Mouse (Mus musculus): Measurements from ENCODE around the gene Prss45. TPM values are rescaled to one million over a fixed set of nuclear protein-coding genes. Genes with fewer than 3 reads are reported as not detected.
"Not testable (repeated sequence)": the region's sequence is repeated elsewhere in the genome, so short reads cannot be mapped to it uniquely, and the experiment has no call there.

Gene Prss45
- total RNA-seq (2017): not detected in 2 replicates

DNA sequence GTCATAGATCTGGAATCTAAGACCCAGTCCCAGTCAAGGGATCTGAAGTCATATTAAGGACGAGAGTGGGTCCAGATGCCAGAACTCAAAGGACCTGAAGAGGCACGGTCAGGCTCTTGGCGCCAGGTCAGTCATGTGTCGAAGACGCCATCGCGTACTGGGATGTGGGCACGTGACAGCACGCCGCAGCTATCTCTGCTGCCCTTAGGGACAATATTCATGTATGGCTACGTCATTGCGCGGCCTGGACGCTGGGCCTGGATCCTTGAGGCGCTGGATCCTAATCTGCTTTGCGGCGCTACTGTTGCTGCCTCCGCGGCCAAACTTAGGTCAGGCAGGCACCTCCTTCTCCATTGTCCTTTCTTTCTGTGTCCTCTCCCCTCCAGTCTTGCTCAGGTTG lies at the start of gene Prss45:
Prss45 (plus strand) TSS at position 178 of the 400 bp plus-strand sequence.
- no peak for ATAC-seq (ENCODE audit: extremely low read depth, insufficient number of reproducible peaks, low FRiP score, poor library complexity, severe bottlenecking)

DNA sequence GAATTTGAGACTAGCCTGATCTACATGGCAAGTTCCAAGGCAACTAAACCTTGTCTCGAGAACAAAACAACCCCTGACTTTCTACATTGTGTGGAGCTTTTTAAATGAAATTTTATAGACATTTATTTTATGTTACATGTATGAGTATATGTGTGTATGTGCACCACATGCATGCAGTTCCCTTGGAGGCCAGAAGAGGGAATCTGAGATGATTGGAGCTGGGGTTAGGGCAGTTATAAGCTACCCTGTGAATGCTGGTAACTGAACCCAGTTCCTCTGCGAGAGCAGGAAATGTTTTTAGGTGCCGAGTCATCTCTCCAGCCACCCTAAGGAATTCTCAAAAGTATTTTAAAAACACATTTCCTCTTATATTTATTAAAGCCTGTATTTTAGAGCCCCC lies 46.2 kb upstream of the Prss45 start:
- ATAC-seq (ENCODE audit: extremely low read depth, insufficient number of reproducible peaks, low FRiP score, poor library complexity, severe bottlenecking): no peak

DNA sequence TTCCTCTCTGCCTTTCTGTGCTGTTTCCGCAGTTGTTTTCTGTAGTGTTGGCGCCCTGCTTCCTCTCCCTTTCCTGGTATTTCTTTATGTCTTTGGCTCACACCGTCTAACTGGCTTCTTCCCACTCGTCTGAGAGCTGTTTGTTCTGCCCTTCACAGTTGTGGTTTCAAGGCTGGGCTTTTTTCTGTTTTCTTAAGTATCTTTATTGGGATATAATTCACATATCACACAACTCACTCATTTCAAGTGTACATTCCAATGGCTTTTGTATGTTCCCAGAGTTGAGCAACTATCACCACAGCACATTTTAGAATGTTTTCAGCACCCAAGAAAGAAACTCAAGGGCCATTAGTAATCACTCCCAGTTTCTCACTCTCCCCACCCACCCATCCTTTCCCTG lies 43.9 kb upstream of the Prss45 start:
- no peak for ATAC-seq (ENCODE audit: extremely low read depth, insufficient number of reproducible peaks, low FRiP score, poor library complexity, severe bottlenecking)

DNA sequence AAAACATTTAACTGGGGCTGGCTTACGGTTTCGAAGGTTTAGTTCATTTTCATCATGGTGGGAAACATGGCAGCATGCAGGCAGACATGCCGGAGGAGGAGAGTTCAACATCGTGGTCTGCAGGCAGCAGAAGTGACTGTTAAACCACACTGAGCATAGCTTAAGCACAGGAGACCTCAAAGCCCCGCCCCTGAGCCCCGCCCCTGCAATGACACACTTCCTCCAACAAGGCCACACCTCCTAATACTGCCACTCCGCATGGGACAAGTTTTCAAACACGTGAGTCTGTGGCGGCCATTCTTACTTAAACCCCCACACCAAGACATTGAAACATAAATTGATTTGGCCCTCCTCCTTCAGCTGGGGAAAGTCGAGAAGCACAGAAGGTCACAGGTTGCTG lies 37.4 kb upstream of the Prss45 start:
- ATAC-seq (ENCODE audit: extremely low read depth, insufficient number of reproducible peaks, low FRiP score, poor library complexity, severe bottlenecking): no peak

DNA sequence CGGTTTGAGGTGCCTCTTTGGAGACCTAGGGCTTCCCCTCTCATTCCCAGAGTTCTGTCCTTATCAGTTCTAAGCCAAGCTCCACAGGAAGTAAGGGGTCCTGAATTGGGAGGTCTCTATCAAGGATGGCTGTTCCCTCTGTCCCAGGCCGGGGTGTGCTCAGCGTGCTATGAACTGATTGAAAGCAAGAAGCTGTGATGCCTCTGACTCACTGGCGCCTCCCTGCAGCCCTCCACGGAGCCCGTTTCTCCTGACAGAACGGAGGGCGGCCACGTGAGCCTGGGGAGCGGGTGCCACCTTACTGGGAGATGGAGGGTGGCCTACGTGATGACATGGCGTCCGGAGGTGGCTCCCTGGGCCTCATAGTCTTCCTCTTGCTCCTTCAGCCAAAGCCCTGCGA lies 36.5 kb upstream of the Prss45 start, which contains the start of gene Prss42:
Prss42 (plus strand) TSS at position 301 of the 400 bp plus-strand sequence.
- no peak for ATAC-seq (ENCODE audit: extremely low read depth, insufficient number of reproducible peaks, low FRiP score, poor library complexity, severe bottlenecking)

DNA sequence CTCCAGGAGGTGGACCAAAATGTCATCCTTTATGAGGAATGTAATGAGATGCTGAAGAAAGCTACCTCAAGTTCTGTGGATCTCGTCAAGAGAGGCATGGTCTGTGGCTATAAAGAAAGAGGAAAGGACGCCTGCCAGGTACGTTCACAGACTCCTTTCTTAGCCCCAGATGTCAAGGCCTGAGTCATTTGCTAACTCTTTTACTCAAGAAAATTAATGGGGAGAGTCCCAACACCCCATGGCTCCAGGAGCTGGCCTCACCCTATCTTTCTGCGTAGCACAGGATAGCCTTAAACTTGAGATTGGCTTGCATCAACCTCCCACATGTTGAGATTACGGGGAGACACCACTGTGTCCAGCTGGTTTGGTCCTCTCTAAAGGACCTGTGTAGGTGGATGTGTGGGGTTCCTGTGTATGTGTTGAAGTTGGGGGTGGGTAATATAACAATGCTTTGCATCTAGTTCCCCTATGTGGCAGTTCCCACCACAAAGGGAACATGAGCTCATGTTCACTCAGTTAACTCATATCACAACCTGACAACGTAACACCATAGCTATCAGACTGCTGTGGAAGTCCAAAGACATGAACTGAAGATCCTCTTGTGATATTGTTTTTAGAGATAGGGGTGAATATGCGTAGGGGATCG lies 33.4 kb upstream of the Prss45 start:
- no peak for ATAC-seq (ENCODE audit: extremely low read depth, insufficient number of reproducible peaks, low FRiP score, poor library complexity, severe bottlenecking)

DNA sequence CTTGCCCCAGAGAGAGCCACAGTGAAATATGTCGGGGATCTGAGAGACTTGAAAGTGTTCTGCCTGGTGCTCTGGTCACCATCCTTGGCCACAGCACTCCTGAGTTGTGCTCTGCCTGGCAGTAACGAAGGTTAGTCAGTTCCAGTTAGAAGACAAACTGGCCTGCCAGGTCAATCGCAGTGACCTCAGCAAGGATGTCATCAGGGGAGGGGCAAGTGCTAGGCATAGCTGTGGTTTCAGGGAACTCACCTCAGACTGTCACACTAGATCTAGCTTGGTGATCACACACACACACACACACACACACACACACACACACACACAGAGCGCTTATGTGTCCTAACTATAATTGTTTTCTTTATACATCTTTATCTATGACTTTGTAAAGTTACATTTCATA lies 31.1 kb upstream of the Prss45 start:
- ATAC-seq (ENCODE audit: extremely low read depth, insufficient number of reproducible peaks, low FRiP score, poor library complexity, severe bottlenecking): no peak

- no peak for ATAC-seq (ENCODE audit: extremely low read depth, insufficient number of reproducible peaks, low FRiP score, poor library complexity, severe bottlenecking)
Observed at GRCm38 (mm10) chr9:110810051-110810450, 24.3 kb upstream of the Prss45 start.

DNA sequence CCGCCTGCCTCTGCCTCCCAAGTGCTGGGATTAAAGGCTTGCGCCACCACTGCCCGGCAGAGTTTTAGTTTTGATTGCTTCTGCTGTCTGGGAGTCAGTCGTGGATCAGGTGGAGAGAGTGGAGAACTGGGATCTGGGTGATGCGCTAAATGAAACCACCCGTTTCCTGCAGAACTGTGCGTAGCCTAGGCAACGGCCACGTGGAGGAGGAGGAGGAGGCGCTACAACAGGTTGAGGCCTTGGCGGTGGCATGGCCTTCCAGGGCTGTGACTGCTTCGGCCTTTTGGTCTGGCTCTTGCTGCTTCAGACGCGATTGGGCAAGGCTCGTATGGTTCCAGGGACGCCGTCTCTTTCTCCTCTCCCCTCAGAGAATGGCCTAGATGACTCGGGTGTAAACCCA lies 20.6 kb upstream of the Prss45 start, which contains the start of gene Prss44:
Prss44 (plus strand) TSS at position 206 of the 400 bp plus-strand sequence.
- no peak for ATAC-seq (ENCODE audit: extremely low read depth, insufficient number of reproducible peaks, low FRiP score, poor library complexity, severe bottlenecking)

DNA sequence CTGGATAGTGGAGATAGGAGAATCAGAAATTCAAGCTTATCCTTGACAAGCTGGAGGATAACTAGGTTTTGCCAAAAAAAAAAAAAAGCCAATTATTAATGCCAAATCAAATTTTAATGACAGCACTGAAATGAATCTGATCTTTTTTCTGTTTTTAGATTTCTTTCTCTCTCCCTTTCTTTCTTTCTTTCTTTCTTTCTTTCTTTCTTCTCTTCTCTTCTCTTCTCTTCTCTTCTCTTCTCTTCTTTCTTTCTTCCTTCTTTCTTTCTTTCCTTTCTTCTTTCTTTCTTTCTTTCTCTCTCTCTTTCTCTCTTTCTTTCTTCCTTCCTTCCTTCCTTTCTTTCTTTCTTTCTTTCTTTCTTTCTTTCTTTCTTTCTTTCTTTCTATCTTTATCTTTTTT lies 13.8 kb upstream of the Prss45 start:
- ATAC-seq (ENCODE audit: extremely low read depth, insufficient number of reproducible peaks, low FRiP score, poor library complexity, severe bottlenecking): not testable (repeated sequence)

DNA sequence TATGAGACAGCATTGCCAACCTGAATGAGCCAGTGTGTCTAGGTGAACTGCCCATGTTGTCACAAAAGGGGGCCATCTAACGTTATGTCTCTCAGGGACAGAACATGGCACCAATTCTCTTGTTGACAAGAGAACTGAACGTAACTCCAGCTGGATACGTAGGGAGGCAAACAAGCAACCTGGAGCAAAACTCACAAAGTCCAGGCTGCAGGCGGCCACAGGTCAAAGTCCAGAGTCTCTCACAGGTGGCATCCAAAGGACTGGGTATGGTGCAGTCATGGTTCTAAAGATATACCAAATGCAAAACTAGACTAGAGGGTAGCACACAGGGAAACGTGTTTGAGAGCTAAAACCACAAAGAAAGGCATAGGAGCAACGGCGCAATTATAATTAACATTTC lies 13.0 kb upstream of the Prss45 start:
- ATAC-seq (ENCODE audit: extremely low read depth, insufficient number of reproducible peaks, low FRiP score, poor library complexity, severe bottlenecking): no peak

GRCm38 (mm10) chr9:110825426-110825825 lies 9.0 kb upstream of the Prss45 start:
- ATAC-seq (ENCODE audit: extremely low read depth, insufficient number of reproducible peaks, low FRiP score, poor library complexity, severe bottlenecking): no peak

- ATAC-seq (ENCODE audit: extremely low read depth, insufficient number of reproducible peaks, low FRiP score, poor library complexity, severe bottlenecking): 0 out of 2 replicates have a peak, but pooled peaks have one; percentile 6
Observed at GRCm38 (mm10) chr9:110825832-110826231, 8.6 kb upstream of the Prss45 start.

DNA sequence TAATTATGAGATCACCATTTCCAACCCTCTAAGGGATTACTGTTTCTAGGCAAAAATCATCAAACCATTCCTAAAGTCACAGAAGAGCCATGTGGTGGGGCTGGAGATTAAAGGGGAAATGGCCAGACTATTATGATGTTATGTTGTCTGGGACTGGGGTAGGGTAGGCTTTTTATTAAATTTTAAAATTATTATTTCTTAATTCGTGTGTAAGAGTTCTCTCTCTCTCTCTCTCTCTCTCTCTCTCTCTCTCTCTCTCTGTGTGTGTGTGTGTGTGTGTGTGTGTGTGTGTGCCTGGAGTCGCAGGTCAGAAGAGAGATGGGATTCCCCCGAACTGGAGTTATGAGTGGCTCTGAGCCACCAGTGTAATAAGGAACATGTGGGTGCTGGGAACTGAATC lies 8.0 kb upstream of the Prss45 start, which contains the start of gene Prss43:
Prss43 (plus strand) TSS at position 301 of the 400 bp plus-strand sequence.
- no peak for ATAC-seq (ENCODE audit: extremely low read depth, insufficient number of reproducible peaks, low FRiP score, poor library complexity, severe bottlenecking)

DNA sequence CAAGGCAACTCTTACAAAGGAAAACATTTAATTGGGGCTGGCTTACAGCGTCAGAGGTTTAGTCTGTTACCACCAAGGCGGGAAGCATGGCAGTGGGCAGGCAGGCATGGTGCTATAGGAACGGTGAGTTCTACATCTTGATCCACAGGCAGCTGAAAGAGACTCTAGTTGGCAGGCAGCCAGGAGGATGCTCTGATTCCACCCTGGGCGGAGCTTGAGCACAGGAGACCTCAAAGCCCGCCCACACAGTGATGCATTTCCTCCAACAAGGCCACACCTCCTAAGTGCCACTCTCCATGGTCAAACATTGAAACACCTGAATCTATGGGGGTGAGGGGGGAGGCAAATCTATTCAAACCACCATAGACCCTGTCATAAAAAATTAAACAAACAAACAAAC lies 1.4 kb upstream of the Prss45 start:
- no peak for ATAC-seq (ENCODE audit: extremely low read depth, insufficient number of reproducible peaks, low FRiP score, poor library complexity, severe bottlenecking)

GRCm38 (mm10) chr9:110834961-110835360 lies 573 bp downstream of the Prss45 start:
- no peak for ATAC-seq (ENCODE audit: extremely low read depth, insufficient number of reproducible peaks, low FRiP score, poor library complexity, severe bottlenecking)

DNA sequence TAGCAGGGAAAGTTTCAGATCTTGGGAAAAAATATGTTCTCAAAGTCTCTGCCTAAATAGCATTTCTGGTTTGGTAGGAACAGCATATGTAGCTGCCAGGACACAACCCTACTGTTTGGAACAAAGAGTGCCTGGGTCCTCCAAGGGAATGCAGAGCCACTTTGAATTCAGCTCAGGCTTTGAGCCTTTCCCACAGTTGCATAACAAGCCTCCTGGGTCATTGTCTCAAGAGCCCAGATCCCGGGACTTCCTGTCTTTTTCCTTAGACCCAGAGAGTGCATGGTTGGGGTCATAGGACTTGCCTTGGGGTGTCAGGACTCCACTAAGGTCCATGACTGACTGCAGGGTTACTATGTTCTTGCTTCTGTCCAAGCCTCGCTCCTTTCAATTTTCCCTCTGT lies 1.7 kb downstream of the Prss45 start:
- no peak for ATAC-seq (ENCODE audit: extremely low read depth, insufficient number of reproducible peaks, low FRiP score, poor library complexity, severe bottlenecking)

DNA sequence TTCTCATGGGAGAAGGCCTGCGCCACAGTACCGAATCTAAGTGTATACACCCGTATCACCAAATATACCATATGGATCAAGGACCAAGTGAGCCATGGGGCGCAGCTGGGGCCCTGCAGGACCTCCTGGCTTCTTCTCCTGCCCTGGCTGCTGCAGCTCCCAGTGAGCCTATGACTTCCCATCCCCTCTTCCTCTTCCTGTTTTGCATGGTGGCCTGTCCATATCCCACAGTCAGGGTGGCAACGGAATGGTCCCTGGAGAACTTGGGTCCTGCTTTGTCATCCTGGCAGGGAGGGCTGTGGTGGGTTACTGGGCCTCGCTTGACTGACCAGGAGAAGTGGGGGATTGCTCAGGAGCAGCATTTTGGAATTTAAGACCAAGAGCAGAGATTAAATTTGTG lies 6.5 kb downstream of the Prss45 start:
- ATAC-seq (ENCODE audit: extremely low read depth, insufficient number of reproducible peaks, low FRiP score, poor library complexity, severe bottlenecking): no peak

- ATAC-seq (ENCODE audit: extremely low read depth, insufficient number of reproducible peaks, low FRiP score, poor library complexity, severe bottlenecking): no peak
Observed at GRCm38 (mm10) chr9:110841438-110841837, 7.0 kb downstream of the Prss45 start.

DNA sequence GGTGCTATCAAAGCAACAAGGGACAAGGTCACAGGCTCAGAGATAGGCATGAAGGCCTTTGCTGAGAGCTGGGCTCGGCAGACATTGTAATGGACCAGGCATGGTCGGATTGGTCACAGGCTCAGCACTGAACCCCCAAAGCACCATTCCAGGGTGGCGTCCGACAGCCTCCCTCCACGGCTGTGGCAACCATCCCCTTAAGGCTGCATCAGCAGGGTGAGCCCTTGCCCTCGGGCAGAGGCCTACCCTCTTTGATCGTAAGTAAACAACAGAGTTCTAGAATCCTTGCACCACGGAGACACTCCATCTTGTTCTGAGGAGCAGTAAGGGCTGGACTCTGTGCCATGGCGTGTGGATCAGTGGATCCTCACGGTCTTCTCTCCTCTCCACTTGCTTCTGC lies 9.8 kb downstream of the Prss45 start, which contains the start of gene Prss46:
Prss46 (plus strand) TSS at position 301 of the 400 bp plus-strand sequence.
- ATAC-seq (ENCODE audit: extremely low read depth, insufficient number of reproducible peaks, low FRiP score, poor library complexity, severe bottlenecking): no peak

GRCm38 (mm10) chr9:110849162-110849561 lies 14.8 kb downstream of the Prss45 start:
- ATAC-seq (ENCODE audit: extremely low read depth, insufficient number of reproducible peaks, low FRiP score, poor library complexity, severe bottlenecking): no peak
